Mouse (Mus musculus) gastrocnemius, postnatal 25 days (tissue): Measurements from ENCODE around the gene Akap13. TPM values are rescaled to one million over a fixed set of nuclear protein-coding genes. Genes with fewer than 3 reads are reported as not detected.
A peak's percentile ranks its signal among the peaks of the same experiment; 100 is the strongest.

Experiments
- DNase-seq: peaks from one replicate; pipeline ENCODE4 v3.0.0; 2022
- total RNA-seq, 2 experiments: library from RNA; stranded (reverse); gene quantifications; 1 replicate in 1 of 2; 2 replicates in 1 of 2; pipeline ENCODE4 v1.2.3; 2021

The Akap13 gene
- total RNA-seq, 2 experiments from 2014 or later, result 51.5 to 63.2 TPM

- DNase-seq, result peak; percentile 70
Observed at GRCm38 (mm10) chr7:75639541-75639940, 184.2 kb downstream of the Akap13 start.

- peak; percentile 67 for DNase-seq
Observed at GRCm38 (mm10) chr7:75640074-75640473, 184.7 kb downstream of the Akap13 start.

- DNase-seq, result peak; percentile 16
Observed at GRCm38 (mm10) chr7:75640671-75641070, 185.3 kb downstream of the Akap13 start.

DNA sequence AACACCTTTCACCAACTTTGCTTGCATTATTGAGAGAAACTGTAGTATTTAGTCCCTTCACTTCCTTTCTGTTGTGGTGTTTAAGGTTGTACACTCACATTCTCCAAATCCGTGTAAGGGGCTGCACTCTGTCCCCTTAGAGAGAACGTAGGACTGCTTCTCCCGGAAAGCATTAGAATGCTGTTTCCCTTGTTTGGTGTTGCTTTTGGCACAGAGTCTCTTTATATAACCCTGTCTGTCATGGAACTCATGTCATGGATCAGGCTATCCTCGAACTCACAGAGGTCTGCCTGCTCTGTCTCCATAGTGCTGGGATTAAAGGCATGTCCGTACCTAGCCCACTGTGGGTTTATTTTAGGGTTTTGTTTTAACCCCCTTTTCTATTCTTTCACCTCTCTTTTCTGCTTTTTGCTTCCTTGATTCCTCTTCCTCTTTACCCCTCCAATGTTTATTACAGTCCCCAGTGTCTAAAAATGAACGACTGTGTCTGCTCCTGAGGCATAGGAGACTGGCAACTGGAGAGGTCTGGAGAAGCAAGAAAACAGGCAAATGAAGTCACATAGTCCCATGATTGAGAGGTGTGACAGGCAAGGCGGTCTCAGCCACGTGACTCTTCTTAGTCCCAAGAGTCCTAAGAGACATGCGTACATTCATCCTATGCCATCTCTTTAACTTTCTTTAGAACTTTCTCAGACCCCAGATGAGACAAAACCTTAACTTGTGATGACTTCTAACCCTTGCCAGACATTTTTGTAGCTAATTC lies 186.3 kb downstream of the Akap13 start:
- DNase-seq, result no peak

GRCm38 (mm10) chr7:75642178-75642777 lies 186.9 kb downstream of the Akap13 start:
- peak; percentile 82 for DNase-seq

DNA sequence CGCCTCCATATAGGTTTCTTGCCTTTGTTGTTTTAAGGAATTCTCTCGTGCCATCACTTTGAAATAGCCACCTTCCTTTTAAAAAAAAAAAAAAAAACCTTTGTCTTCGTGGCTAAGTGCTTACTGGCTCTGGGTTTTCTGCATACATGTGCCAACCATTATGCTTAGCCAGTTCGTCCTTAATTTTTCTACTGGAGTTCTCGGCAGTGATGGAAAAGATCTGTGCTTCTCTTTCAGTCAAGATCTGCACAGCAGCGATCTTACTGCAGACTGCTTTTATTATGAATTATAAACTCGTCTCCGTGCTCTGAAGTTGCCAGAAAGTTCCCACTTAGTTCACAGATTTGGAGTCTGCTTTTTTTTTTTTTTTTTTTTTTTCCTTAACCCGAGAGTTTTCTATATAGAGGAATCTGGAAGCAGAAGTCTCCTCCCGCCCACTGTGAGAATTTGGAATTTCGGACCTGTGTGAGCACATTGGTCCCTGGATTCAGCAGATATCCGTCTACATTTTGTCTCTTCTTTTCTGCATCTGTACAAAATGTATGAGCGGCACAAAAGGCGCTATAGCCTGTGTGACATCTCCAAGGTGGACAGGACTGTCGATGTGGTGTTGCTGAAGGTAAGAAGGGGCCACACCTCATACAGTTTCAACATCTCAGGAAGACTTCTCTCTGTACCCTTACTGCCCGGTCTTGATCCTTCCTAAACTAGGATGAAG lies 187.7 kb downstream of the Akap13 start:
- no peak for DNase-seq

GRCm38 (mm10) chr7:75643986-75644385 lies 188.7 kb downstream of the Akap13 start:
- no peak for DNase-seq

DNA sequence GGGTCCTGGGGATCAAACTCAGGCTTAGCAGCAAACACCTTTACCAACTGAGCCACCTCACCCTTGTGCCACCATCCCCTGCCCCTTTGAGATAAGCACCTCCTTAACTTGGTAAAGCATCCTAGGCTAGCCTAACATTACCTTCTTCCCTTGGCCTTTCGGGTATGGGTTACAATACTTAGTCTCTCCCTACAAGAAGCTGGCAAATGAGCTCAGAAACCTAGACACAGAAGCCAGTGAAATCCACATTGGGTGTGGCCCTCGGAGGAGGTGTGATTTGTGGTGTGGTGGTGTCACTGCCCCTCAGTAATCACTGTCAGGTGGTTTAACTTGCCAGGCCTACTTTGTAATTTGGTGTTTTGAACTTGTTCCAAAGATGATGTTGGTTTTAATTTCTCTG lies 189.3 kb downstream of the Akap13 start:
- no peak for DNase-seq

GRCm38 (mm10) chr7:75645156-75645933 lies 190.0 kb downstream of the Akap13 start:
- DNase-seq, result no peak

DNA sequence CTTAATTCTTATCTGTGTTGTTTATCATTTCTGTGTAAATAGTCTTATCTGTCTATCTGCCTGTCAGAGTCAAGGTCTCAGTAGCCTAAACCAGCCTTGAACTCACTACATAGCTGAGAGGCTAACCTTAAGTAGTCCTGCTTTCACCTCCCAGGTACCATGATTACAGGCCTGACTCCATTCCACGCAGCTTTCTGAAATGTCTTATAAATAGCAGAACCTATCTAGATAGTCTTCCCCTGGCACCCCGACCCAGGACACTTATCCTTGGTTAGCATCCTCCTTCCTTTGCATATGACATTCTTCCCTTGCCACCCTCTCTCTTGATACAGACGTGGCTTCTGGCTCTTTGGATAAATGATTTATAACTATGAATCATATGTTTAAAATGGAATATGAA lies 192.7 kb downstream of the Akap13 start:
- no peak for DNase-seq

GRCm38 (mm10) chr7:75648961-75649360 lies 193.6 kb downstream of the Akap13 start:
- no peak for DNase-seq

DNA sequence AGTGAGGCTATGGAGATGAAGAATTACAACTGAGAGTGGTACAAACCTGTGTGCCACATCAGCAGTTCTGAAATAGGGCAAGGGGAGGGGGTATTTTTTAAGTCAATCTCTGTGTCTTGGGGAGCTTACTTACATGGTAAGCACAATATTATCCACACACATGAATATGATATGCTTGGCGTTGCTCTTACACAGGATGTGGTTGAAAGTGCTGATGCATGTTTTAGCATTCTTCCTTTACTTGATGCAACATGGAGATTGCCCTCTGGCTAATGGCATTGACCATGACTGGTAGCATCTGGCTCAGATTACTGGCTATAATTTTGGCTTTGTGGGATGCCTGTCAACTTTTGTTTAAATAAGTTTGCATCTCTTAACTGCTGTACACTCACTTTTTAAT lies 194.6 kb downstream of the Akap13 start:
- no peak for DNase-seq

DNA sequence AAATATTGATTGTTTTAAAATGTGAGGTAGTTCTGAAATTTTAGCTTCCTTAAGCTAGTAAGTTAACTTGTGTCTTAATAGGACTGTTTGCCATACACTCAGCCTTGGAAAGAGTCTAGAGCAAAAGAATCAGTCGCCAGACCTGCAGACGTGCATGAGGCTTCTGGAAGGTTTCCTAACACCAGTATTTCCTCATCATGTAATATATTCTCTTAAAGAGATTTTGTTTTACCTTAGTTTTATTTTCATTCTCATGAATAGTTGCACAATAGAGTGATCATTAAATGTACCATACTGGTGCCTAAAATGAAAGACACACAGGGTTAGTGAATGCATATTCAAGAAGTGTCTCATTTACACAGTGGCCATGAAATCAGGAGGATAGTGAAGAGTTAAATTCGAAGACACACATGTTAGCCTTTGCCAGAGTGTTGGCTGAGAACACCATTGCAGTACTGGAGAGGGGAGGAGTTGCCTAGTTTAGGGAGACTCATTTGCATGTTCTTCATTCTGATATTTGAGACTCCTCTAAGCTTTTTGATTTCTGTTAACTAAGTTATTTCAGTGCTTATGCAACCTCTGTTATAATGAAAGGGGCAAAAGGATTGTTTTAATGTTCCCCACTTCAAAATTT lies 198.5 kb downstream of the Akap13 start:
- no peak for DNase-seq

GRCm38 (mm10) chr7:75655180-75656074 lies 200.1 kb downstream of the Akap13 start:
- no peak for DNase-seq

- no peak for DNase-seq
Observed at GRCm38 (mm10) chr7:75656297-75656852, 201.0 kb downstream of the Akap13 start.

DNA sequence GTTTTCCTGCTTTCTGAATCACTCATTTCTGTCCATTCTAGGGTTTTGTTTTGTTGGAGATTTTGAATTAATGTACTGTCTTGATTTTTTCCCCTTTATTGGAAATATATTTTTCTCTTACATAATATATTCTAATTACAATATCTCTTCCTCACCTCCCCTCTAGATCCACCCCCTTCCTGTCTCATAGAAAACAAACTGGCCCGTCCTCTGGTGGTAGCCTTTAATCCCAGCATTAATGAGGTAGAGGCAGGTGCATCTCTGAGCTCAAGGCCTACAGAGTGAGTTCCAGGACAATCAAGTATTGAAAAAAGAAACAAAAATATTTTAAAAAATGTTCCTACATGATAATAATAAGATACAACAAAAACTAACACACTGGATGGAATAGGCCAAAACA lies 201.6 kb downstream of the Akap13 start:
- DNase-seq, result no peak

DNA sequence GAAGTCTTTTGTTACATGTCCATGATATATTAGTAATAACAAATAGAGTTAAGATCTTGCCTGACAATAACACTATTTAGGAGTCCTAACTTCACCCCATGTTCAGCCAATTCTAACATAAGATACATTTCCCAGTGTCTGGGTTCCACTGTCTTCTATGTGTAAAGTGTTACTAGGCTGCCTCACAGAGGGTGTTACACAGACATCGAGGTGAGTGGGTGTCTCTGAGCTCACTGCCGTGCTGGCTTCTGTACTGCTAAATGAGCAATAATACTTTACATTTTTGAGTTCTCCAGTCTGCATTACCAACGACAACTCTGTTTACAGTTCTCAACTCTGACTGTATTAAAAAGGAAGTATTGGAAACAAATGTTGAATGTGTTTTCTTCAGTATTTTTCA lies 209.1 kb downstream of the Akap13 start:
- DNase-seq, result no peak

- no peak for DNase-seq
Observed at GRCm38 (mm10) chr7:75666982-75667381, 211.6 kb downstream of the Akap13 start.

GRCm38 (mm10) chr7:75667531-75667930 lies 212.2 kb downstream of the Akap13 start:
- no peak for DNase-seq

DNA sequence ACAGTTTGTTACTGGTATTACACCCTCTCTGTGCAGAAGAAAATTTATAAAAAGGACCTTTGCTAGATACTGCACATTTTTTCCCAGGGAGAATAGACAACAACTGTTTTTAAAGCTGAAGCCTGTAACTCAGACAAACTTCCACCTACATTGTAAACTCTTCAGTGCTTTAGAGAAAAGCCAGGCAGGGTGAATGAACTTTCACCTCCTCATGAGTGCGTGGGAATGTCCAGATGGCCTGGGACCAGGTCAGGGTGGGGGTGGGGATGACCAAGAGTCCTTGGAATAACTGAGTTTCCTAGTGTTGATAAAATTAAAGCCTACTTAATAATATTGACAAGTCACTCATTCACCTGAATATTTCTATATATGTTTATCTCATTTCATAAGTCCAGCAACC lies 213.1 kb downstream of the Akap13 start:
- DNase-seq, result no peak

DNA sequence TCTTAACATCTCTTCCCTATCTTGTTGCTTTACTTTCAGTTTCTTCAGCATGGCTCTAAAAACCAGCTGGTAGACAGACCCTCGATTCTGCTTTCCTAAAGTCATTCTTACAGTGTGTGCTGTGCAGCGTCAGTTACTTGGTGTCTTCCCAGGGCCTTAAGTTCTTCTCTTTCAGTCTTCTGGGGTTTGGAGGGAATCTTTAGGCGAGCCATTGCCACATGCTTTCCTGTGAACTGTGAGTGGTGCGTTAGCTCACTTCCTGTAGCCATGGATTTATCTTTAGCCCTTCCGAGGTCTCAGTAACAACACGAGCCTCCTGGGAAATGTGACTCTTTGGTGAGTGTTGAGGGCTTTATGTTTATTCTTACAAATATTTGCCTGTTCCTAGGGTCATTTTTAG lies 214.1 kb downstream of the Akap13 start:
- no peak for DNase-seq
